Mouse (Mus musculus): ENCODE results near the gene Cul9.

GRCm38 (mm10) chr17:46593124-46593523 is 46.9 kb upstream of the Cul9 start:
- TF ChIP-seq CTCF (IDR thresholded peaks at IDR 0.05; ENCODE audit: low read depth): no peak
- TF ChIP-seq EP300 (IDR thresholded peaks at IDR 0.05; ENCODE audit: low read depth): no peak
